Mouse (Mus musculus) heart, postnatal 0 days (tissue): ENCODE measurements around the gene Tns3. TPM values are rescaled to one million over a fixed set of nuclear protein-coding genes. Genes with fewer than 3 reads are reported as not detected.

Experiments used
- ATAC-seq: fragments of 200-750 bp; cut with Nextera tagmentation; 2 replicates; pipeline ENCODE4 v1.8.0; 2017; ENCODE audit warnings: low read depth, moderate number of reproducible peaks, moderate library complexity; ENCODE audit not compliant: insufficient read depth
- DNase-seq: peaks from one replicate; pipeline ENCODE4 v3.0.0-alpha.2; 2016; ENCODE audit warnings: low spot score
- H3K27ac ChIP-seq: fragments of 300-500 bp; sonication (generic); 2 replicates; pipeline ENCODE4 v1.5.1; 2014; ENCODE audit warnings: low read depth, mild to moderate bottlenecking
- H3K27me3 ChIP-seq: fragments of 300-500 bp; sonication (generic); 2 replicates; pipeline ENCODE4 v1.6.1; 2014; ENCODE audit warnings: low read length, mixed read lengths; ENCODE audit not compliant: control insufficient read depth, insufficient read depth
- H3K36me3 ChIP-seq: fragments of 300-500 bp; sonication (generic); replicated peaks from 2 replicates; pipeline ENCODE4 v1.6.1; 2014; ENCODE audit warnings: low read length, mixed read lengths; ENCODE audit not compliant: control insufficient read depth, insufficient read depth
- H3K4me1 ChIP-seq: fragments of 300-500 bp; sonication (generic); 2 replicates; pipeline ENCODE4 v1.6.1; 2014; ENCODE audit warnings: antibody characterized with exemption; ENCODE audit not compliant: control insufficient read depth, insufficient read depth
- H3K4me2 ChIP-seq: fragments of 300-500 bp; sonication (generic); 2 replicates; pipeline ENCODE4 v1.6.1; 2014; ENCODE audit warnings: low read depth, mild to moderate bottlenecking, low read length, moderate library complexity
- H3K4me3 ChIP-seq: fragments of 300-500 bp; sonication (generic); 2 replicates; pipeline ENCODE4 v1.5.1; 2014; ENCODE audit warnings: low read depth, low read length
- H3K9ac ChIP-seq: fragments of 300-500 bp; sonication (generic); replicated peaks from 2 replicates; pipeline ENCODE4 v1.6.1; 2014; ENCODE audit warnings: low read depth, low read length, mixed read lengths
- H3K9me3 ChIP-seq: fragments of 300-500 bp; sonication (generic); replicated peaks from 2 replicates; pipeline ENCODE4 v1.6.1; 2016; ENCODE audit warnings: low read length; ENCODE audit not compliant: control insufficient read depth
- CTCF ChIP-seq: IDR thresholded peaks from 2 replicates; pipeline ENCODE4 v1.5.1; 2016; ENCODE audit warnings: antibody characterized with exemption, control low read depth, low read depth
- EP300 ChIP-seq: IDR thresholded peaks from 2 replicates; pipeline ENCODE4 v1.6.1; 2016; ENCODE audit warnings: antibody characterized with exemption, low read depth
- WGBS: fragments of 180-500 bp; shearing (Covaris S2); extraction: QIAGEN DNeasy Blood & Tissue Kit; methylation state at CpG from one replicate; pipeline ENCODE4 v1.1.7; 2014; 5-methylcytosine and 5-hydroxymethylcytosine counted together
- polyA plus RNA-seq: library from polyadenylated mRNA; unstranded; fragments of >200 nt; fragmentation: Nextera tagmentation; extraction: Ambion mirVana; gene quantifications from 2 replicates; pipeline ENCODE4 v1.2.1, GENCODE M21; 2015
- total RNA-seq: library from RNA; depleted of rRNA; stranded (reverse); fragments of >200 nt; gene quantifications from 2 replicates; pipeline ENCODE4 v1.2.3, GENCODE M21; 2014; ENCODE audit warnings: low replicate concordance

Tns3 gene
- total and polyA plus RNA-seq, 2 experiments from 2014 or later: 7.6 to 31.7 TPM

DNA sequence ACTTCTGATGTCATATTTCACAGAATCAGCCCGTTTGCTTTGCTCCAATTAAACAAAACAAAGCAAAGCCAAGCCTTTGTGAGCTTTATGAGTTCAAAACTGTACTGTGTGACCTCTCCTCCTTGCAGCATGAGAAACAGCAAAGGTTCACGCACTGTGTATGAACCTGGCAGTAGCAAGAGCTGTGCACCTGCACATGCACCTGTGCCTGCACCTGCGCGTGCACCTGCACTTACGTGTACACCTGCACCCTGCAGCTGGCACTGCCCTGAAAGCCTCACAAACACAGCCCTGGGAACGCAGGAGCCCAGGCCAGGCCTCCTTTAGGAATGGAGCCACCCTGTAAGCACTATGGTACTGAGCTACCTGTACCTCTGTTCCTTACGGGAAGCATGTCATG, 91.6 kb downstream of the Tns3 start:
- H3K27me3 ChIP-seq: no peaks in the 10 kb centered on the region
- H3K9ac ChIP-seq: no peak overlapping the region
- H3K4me2 ChIP-seq: no peak overlapping the region
- no peak overlapping the region for H3K27ac ChIP-seq
- peaks cover 21% of the 10 kb centered on the region for H3K4me1 ChIP-seq
- WGBS: 94% methylated on average over 7 of the region's 7 CpGs
- no peak for DNase-seq
- ATAC-seq: no peak
- H3K9me3 ChIP-seq: no peaks in the 10 kb centered on the region
- TF ChIP-seq EP300 (no peak), CTCF (no peak)
- no peaks in the 10 kb centered on the region for H3K36me3 ChIP-seq
- no peak overlapping the region for H3K4me3 ChIP-seq

DNA sequence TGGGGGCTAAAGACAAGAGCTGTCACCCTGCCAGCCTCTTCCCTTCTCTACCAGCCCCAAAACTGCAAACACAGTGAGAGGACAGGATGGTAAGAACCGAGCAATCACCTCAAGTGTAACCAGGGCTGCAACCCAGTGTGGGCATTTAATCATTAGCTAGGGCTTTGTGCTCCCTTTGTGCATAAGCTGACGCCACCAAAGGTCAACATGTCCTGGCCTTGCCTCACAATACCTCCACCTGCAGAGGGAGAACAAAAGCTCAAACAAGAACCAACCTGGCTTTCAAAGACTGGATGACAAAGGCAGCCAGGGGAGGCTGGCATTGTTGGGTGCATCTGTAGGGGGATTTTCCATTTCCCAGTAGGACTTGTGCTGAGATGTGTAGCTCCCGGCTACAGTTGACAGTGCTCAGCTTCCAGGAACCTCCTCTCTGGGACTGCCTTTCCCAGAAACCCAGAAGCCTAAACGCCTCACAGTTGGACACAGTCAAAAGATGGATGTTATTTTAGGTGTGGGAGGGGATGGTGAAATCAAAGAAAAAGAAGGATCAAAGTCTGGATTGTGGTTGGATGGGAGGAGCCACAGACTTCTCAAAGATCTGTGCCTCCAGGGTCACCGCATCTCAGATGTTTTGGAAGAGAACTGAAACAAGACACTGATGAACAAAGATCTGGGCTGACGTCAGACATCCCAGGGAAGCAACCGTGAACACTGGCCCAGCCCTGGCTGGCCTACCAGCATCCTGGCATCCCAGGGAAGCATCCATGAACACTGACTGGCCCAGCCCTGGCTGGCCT, 94.9 kb downstream of the Tns3 start:
- Histone ChIP-seq H3K36me3 (no peaks in the 10 kb centered on the region), H3K4me2 (no peak overlapping the region), H3K4me3 (no peak overlapping the region), H3K4me1 (peaks cover 9% of the 10 kb centered on the region; the same call in 1 of the 2 replicates), H3K9me3 (no peaks in the 10 kb centered on the region), H3K9ac (no peak overlapping the region), H3K27me3 (no peaks in the 10 kb centered on the region), H3K27ac (no peak overlapping the region)
- WGBS: 66% methylated on average over 7 of the region's 7 CpGs
- DNase-seq (no peak), ATAC-seq (no peak)
- TF ChIP-seq CTCF: no peak
- TF ChIP-seq EP300: no peak

DNA sequence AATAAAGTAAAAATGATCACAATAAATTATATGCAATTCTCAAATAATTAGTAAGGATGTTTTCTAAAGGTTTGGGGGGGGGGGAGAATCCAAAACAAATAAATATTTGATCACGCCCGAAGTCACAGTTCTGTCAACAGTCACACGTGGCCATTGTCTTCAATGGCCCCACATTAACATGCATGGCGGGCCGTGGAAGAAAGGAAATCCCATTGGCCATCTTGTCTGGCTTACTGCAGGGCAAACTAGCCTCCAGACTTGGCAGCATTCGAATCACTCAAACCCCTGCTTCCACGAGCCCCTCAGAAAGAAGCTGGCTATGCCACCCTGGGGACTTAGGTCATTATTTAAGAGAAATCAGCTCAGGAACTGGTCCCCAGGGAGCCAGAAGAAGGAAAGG, 95.5 kb downstream of the Tns3 start:
- Histone ChIP-seq H3K4me3 (no peak overlapping the region), H3K27ac (no peak overlapping the region), H3K27me3 (no peaks in the 10 kb centered on the region), H3K4me2 (no peak overlapping the region), H3K4me1 (peaks cover 9% of the 10 kb centered on the region; the same call in 1 of the 2 replicates), H3K9me3 (no peaks in the 10 kb centered on the region), H3K36me3 (no peaks in the 10 kb centered on the region), H3K9ac (no peak overlapping the region)
- DNase-seq (no peak), ATAC-seq (no peak)
- 78% methylated on average over 7 of the region's 7 CpGs for WGBS
- TF ChIP-seq CTCF (no peak), EP300 (no peak)

DNA sequence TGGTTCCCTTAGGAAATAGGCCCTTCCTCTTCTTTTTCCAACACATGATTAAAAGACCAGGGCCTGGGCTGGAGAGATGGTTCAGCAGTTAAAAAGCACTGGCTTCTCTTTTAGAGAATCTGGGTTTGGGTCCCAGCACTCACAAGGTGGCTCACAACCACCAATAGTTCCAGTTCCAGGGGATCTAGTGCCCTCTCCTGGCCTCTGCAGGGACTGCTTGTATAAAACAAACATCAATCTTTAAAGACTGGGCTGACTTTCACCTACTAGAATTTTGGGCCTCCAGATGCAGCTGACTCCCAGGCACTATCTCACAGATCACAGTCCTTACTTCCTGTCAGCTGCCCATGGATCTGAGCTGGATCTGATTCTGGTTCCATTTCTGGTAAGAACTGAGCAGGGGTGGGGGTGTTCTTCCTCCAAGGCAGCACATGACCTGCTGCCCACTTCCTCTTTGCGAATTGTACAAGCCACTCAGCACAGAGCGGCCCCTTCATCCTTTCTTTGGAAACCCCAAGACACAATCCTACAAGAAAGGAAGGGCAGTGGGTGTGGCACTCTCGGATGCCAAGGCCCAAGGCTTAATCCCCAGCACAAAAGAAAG, 98.0 kb downstream of the Tns3 start:
- Histone ChIP-seq H3K36me3 (no peaks in the 10 kb centered on the region), H3K27ac (no peak overlapping the region), H3K4me3 (no peak overlapping the region), H3K9ac (no peak overlapping the region), H3K9me3 (no peaks in the 10 kb centered on the region), H3K4me2 (no peak overlapping the region), H3K27me3 (no peaks in the 10 kb centered on the region), H3K4me1 (no peaks in the 10 kb centered on the region)
- no peak for ATAC-seq
- WGBS: 79% methylated on average over 3 of the region's 3 CpGs
- no peak for TF ChIP-seq CTCF
- no peak for TF ChIP-seq EP300
- DNase-seq: no peak

DNA sequence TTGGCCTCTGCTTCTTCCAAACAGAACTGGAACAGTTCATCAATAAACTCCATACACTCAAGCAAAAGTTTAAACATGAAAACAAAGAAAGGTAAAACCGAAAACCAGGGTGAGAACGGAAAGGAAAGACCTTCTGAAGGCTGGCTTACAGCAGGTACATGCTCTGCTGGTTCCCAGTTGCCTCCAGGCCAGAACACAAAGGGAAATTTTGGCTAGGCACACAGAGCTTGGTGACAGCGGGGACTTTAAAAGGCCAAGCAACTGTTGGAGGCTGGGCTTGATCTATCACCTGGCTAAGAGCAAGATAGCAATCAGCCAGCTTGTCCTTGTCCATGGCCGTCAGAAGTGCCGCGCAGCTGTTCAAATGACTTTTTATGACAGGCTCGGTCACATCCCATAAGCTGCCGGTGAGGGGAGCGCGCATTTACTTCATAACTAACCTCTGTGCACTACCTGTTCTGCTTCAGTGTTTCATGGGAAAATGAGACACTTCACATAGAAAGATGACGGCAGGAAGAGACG, 105.5 kb downstream of the Tns3 start:
- Histone ChIP-seq H3K9ac (no peak overlapping the region), H3K4me2 (no peak overlapping the region), H3K4me3 (no peak overlapping the region), H3K4me1 (peaks cover 13% of the 10 kb centered on the region; the same call in 1 of the 2 replicates), H3K36me3 (no peaks in the 10 kb centered on the region), H3K27me3 (no peaks in the 10 kb centered on the region), H3K27ac (no peak overlapping the region), H3K9me3 (no peaks in the 10 kb centered on the region)
- TF ChIP-seq EP300 (no peak), CTCF (no peak)
- 91% methylated on average over 12 of the region's 12 CpGs for WGBS
- DNase-seq: no peak
- ATAC-seq: no peak
